Mouse (Mus musculus): ENCODE results near the gene Dcp1b.

Dcp1b gene

GRCm38 (mm10) chr6:119235441-119235840, 60.4 kb downstream of the Dcp1b start:
- DNase-seq, result no peak

GRCm38 (mm10) chr6:119236241-119236640, 61.2 kb downstream of the Dcp1b start, which contains the start of gene Cacna2d4:
Cacna2d4 (plus strand) TSS chr6:119236526.
- DNase-seq, result no peak

GRCm38 (mm10) chr6:119237427-119237989, 62.5 kb downstream of the Dcp1b start:
- DNase-seq, result peak; percentile 69

GRCm38 (mm10) chr6:119239341-119240005, 64.4 kb downstream of the Dcp1b start:
- no peak for DNase-seq

- no peak for DNase-seq
Measured at GRCm38 (mm10) chr6:119240256-119240655, 65.2 kb downstream of the Dcp1b start.

GRCm38 (mm10) chr6:119240871-119241705, 66.0 kb downstream of the Dcp1b start:
- DNase-seq, result no peak

- no peak for DNase-seq
Measured at GRCm38 (mm10) chr6:119246082-119246481, 71.0 kb downstream of the Dcp1b start.

- no peak for DNase-seq
Measured at GRCm38 (mm10) chr6:119248578-119248977, 73.5 kb downstream of the Dcp1b start.

GRCm38 (mm10) chr6:119249726-119250125, 74.7 kb downstream of the Dcp1b start:
- DNase-seq, result no peak

GRCm38 (mm10) chr6:119251704-119252103, 76.7 kb downstream of the Dcp1b start:
- DNase-seq, result no peak

Data from kidney, postnatal 10 days (tissue).